Mouse (Mus musculus) cerebellum, adult 2 months (tissue): ENCODE data around the gene Clec12b.
A peak's percentile ranks its signal among the peaks of the same experiment; 100 is the strongest.

ENCODE experiments used
- CTCF ChIP-seq: fragments of 200-500 bp; IDR thresholded peaks from 2 replicates; pipeline ENCODE4 v1.5.1; 2011; ENCODE audit warnings: low read depth, mild to moderate bottlenecking, control low read depth, low read length, moderate library complexity, borderline replicate concordance; ENCODE audit not compliant: insufficient read depth
- POLR2A ChIP-seq: fragments of 200-500 bp; IDR thresholded peaks from 2 replicates; pipeline ENCODE4 v1.6.1; 2011; ENCODE audit warnings: low read length, control low read depth, borderline replicate concordance; ENCODE audit not compliant: insufficient read depth

GRCm38 (mm10) chr6:129333674-129334078 is 52.0 kb downstream of the Clec12b start:
- TF ChIP-seq POLR2A (no peak), CTCF (peak; percentile 63)
